Mouse (Mus musculus) small intestine, adult 2 months (tissue): ENCODE measurements around the gene Srarp.

Experiments
- CTCF ChIP-seq: fragments of 200-500 bp; IDR thresholded peaks from 2 replicates; pipeline ENCODE4 v1.5.1; 2012; ENCODE audit warnings: low read depth, mild to moderate bottlenecking, control low read depth, inconsistent platforms, low read length, moderate library complexity, mixed read lengths; ENCODE audit not compliant: insufficient replicate concordance, insufficient read length; ENCODE audit errors: extremely low read depth
- POLR2A ChIP-seq: fragments of 200-500 bp; IDR thresholded peaks from 2 replicates; pipeline ENCODE4 v1.6.1; 2012; ENCODE audit warnings: low read depth, mild to moderate bottlenecking, control low read depth, inconsistent platforms, low read length, moderate library complexity

DNA sequence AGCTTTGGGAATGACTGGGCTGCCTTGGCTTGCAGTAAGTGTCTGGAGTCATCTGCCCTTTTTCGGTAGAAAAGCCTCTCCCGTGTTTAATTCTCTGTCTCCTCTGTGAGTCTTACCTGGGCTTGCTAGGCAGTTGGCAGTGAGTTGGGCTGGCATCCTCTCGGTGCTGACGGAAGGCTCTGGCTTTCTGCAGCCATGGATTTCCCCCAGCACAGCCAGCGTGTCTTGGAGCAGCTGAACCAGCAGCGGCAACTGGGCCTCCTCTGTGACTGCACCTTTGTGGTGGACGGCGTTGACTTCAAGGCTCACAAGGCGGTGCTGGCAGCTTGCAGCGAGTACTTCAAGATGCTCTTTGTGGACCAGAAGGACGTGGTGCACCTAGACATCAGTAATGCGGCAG lies 25.7 kb upstream of the Srarp start:
- TF ChIP-seq POLR2A = no peak
- no peak for TF ChIP-seq CTCF
